Mouse (Mus musculus) ES-E14 (cell line): ENCODE measurements around the gene Tnfrsf13b.

Source experiments
- HCFC1 ChIP-seq: IDR thresholded peaks from 2 replicates; pipeline ENCODE4 v1.6.1; 2012; ENCODE audit warnings: low read length, inconsistent platforms, borderline replicate concordance; ENCODE audit not compliant: insufficient read depth
- ZC3H11A ChIP-seq: IDR thresholded peaks from 2 replicates; pipeline ENCODE4 v1.6.1; 2012; ENCODE audit warnings: low read depth, mild to moderate bottlenecking, inconsistent platforms, low read length, borderline replicate concordance
- ZNF384 ChIP-seq: IDR thresholded peaks from 2 replicates; pipeline ENCODE4 v1.6.1; 2012; ENCODE audit warnings: low read depth, low read length, inconsistent platforms

DNA sequence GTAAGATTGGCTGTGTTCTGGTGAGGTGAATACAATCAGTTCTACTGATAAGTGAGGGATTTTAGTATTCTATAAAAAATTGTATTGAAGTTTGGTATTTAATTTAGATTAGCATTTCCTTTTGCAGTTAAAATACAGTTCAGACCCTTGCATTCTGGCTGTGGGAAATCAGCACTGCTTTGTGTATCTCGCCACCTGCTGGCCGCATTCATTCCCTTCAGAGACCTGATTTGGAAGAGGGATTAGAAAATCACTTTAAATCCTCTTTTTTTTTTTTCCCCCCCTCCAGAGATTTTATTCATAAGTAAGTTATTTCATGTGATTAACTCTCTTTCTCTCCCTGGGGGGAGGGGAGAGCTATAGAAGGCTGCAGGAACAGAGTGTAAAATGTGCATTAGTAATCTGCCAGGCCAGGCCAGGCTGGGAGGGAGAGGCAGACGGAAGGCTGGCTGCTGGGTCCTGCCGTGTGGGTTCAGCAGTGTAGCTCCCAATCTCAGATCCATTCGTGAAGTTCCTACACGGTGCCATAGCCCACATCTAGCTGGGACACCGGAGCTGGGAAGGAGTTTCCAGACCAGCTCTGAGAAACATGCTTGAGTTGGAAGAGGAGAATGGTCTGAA, 34.8 kb upstream of the Tnfrsf13b start:
- TF ChIP-seq ZNF384 = 0 out of 2 replicates have a peak, but pooled peaks have one; percentile 29
- no peak for TF ChIP-seq HCFC1
- peak; percentile 95 for TF ChIP-seq ZC3H11A
